Mouse (Mus musculus): ENCODE results near the gene Fcgr2b. TPM values are rescaled to one million over a fixed set of nuclear protein-coding genes. Genes with fewer than 3 reads are reported as not detected.

Fcgr2b gene
- 1.8 and 3.1 TPM in 2 replicates for polyA plus RNA-seq (2015; fragmentation: Nextera tagmentation; extraction: Ambion mirVana)

- Histone ChIP-seq H3K4me2 (replicated peaks; ENCODE audit: low read depth) (no peak within 1 kb of the TSS), H3K27ac (ENCODE audit: low read depth, low read length) (no peak within 1 kb of the TSS), H3K9me3 (ENCODE audit: control insufficient read depth) (no peaks in the 10 kb centered on the region), H3K4me1 (replicated peaks; ENCODE audit: control insufficient read depth, insufficient read depth, low read length) (no peaks in the 10 kb centered on the region), H3K4me3 (ENCODE audit: low read depth, low read length) (no peak within 1 kb of the TSS), H3K9ac (ENCODE audit: low read depth, low read length) (no peak within 1 kb of the TSS), H3K27me3 (replicated peaks; ENCODE audit: control insufficient read depth, insufficient read depth, low read length) (no peaks in the 10 kb centered on the region), H3K36me3 (ENCODE audit: control insufficient read depth, insufficient read depth) (no peaks in the 10 kb centered on the region)
- TF ChIP-seq CTCF (IDR thresholded peaks at IDR 0.05; ENCODE audit: low read depth), result no peak
- 82% methylated on average over 5 of the region's 5 CpGs for WGBS
- ATAC-seq, result no peak
Measured at GRCm38 (mm10) chr1:170976447-170976846, at the start of gene Fcgr2b. Gene Fcgr2b (minus strand): TSS chr1:170976547.

- TF ChIP-seq CTCF (IDR thresholded peaks at IDR 0.05; ENCODE audit: low read depth), result no peak
- Histone ChIP-seq H3K4me2 (replicated peaks; ENCODE audit: low read depth) (no peak overlapping the region), H3K27me3 (replicated peaks; ENCODE audit: control insufficient read depth, insufficient read depth, low read length) (no peaks in the 10 kb centered on the region), H3K4me1 (replicated peaks; ENCODE audit: control insufficient read depth, insufficient read depth, low read length) (no peaks in the 10 kb centered on the region), H3K27ac (ENCODE audit: low read depth, low read length) (no peak overlapping the region), H3K36me3 (ENCODE audit: control insufficient read depth, insufficient read depth) (no peaks in the 10 kb centered on the region), H3K4me3 (ENCODE audit: low read depth, low read length) (no peak overlapping the region), H3K9ac (ENCODE audit: low read depth, low read length) (no peak overlapping the region), H3K9me3 (ENCODE audit: control insufficient read depth) (no peaks in the 10 kb centered on the region)
- WGBS, result 64% methylated on average over 7 of the region's 7 CpGs
- ATAC-seq, result no peak
Measured at GRCm38 (mm10) chr1:171019311-171019950, 43.1 kb upstream of the Fcgr2b start.

- Histone ChIP-seq H3K36me3 (ENCODE audit: control insufficient read depth, insufficient read depth) (no peaks in the 10 kb centered on the region), H3K27ac (ENCODE audit: low read depth, low read length) (no peak within 1 kb of the TSS), H3K4me2 (replicated peaks; ENCODE audit: low read depth) (no peak within 1 kb of the TSS), H3K27me3 (replicated peaks; ENCODE audit: control insufficient read depth, insufficient read depth, low read length) (no peaks in the 10 kb centered on the region), H3K4me1 (replicated peaks; ENCODE audit: control insufficient read depth, insufficient read depth, low read length) (no peaks in the 10 kb centered on the region), H3K9ac (ENCODE audit: low read depth, low read length) (no peak within 1 kb of the TSS), H3K4me3 (ENCODE audit: low read depth, low read length) (no peak within 1 kb of the TSS), H3K9me3 (ENCODE audit: control insufficient read depth) (no peaks in the 10 kb centered on the region)
- ATAC-seq, result no peak
- no peak for TF ChIP-seq CTCF (IDR thresholded peaks at IDR 0.05; ENCODE audit: low read depth)
- WGBS, result 93% methylated on average over 2 of the region's 2 CpGs
Measured at GRCm38 (mm10) chr1:171018737-171019136, 42.4 kb upstream of the Fcgr2b start, which contains the start of gene Fcgr4. Gene Fcgr4 (plus strand): TSS chr1:171018920.

- no peaks in the 10 kb centered on the region for H3K9me3 ChIP-seq (ENCODE audit: control insufficient read depth)
- H3K4me1 ChIP-seq (replicated peaks; ENCODE audit: control insufficient read depth, insufficient read depth, low read length), result no peaks in the 10 kb centered on the region
- H3K36me3 ChIP-seq (ENCODE audit: control insufficient read depth, insufficient read depth), result no peaks in the 10 kb centered on the region
- no peak for TF ChIP-seq CTCF (IDR thresholded peaks at IDR 0.05; ENCODE audit: low read depth)
- 51% methylated on average over 6 of the region's 6 CpGs for WGBS
- H3K9ac ChIP-seq (ENCODE audit: low read depth, low read length), result no peak overlapping the region
- H3K4me3 ChIP-seq (ENCODE audit: low read depth, low read length), result no peak overlapping the region
- H3K27me3 ChIP-seq (replicated peaks; ENCODE audit: control insufficient read depth, insufficient read depth, low read length), result no peaks in the 10 kb centered on the region
- no peak overlapping the region for H3K27ac ChIP-seq (ENCODE audit: low read depth, low read length)
- no peak for ATAC-seq
- no peak overlapping the region for H3K4me2 ChIP-seq (replicated peaks; ENCODE audit: low read depth)
Measured at GRCm38 (mm10) chr1:171017468-171018158, 41.3 kb upstream of the Fcgr2b start.

- Histone ChIP-seq H3K4me1 (replicated peaks; ENCODE audit: control insufficient read depth, insufficient read depth, low read length) (no peaks in the 10 kb centered on the region), H3K27ac (ENCODE audit: low read depth, low read length) (no peak overlapping the region), H3K4me3 (ENCODE audit: low read depth, low read length) (no peak overlapping the region), H3K4me2 (replicated peaks; ENCODE audit: low read depth) (no peak overlapping the region), H3K27me3 (replicated peaks; ENCODE audit: control insufficient read depth, insufficient read depth, low read length) (no peaks in the 10 kb centered on the region), H3K9me3 (ENCODE audit: control insufficient read depth) (no peaks in the 10 kb centered on the region), H3K9ac (ENCODE audit: low read depth, low read length) (no peak overlapping the region), H3K36me3 (ENCODE audit: control insufficient read depth, insufficient read depth) (no peaks in the 10 kb centered on the region)
- no peak for ATAC-seq
- WGBS, result 67% methylated on average over 6 of the region's 6 CpGs
- TF ChIP-seq CTCF (IDR thresholded peaks at IDR 0.05; ENCODE audit: low read depth), result no peak
Measured at GRCm38 (mm10) chr1:171016676-171017356, 40.5 kb upstream of the Fcgr2b start.

GRCm38 (mm10) chr1:171011733-171012132 is 35.4 kb upstream of the Fcgr2b start:
- Histone ChIP-seq H3K9me3 (ENCODE audit: control insufficient read depth) (no peaks in the 10 kb centered on the region), H3K4me3 (ENCODE audit: low read depth, low read length) (no peak overlapping the region), H3K36me3 (ENCODE audit: control insufficient read depth, insufficient read depth) (no peaks in the 10 kb centered on the region), H3K4me2 (replicated peaks; ENCODE audit: low read depth) (no peak overlapping the region), H3K4me1 (replicated peaks; ENCODE audit: control insufficient read depth, insufficient read depth, low read length) (no peaks in the 10 kb centered on the region), H3K27me3 (replicated peaks; ENCODE audit: control insufficient read depth, insufficient read depth, low read length) (no peaks in the 10 kb centered on the region), H3K27ac (ENCODE audit: low read depth, low read length) (no peak overlapping the region), H3K9ac (ENCODE audit: low read depth, low read length) (no peak overlapping the region)
- no peak for ATAC-seq
- WGBS, result 84% methylated on average over 4 of the region's 4 CpGs
- TF ChIP-seq CTCF (IDR thresholded peaks at IDR 0.05; ENCODE audit: low read depth), result no peak
